Mouse (Mus musculus): ENCODE data around the gene Angptl6.

Gene Angptl6

GRCm38 (mm10) chr9:20886563-20886962 lies 7.0 kb upstream of the Angptl6 start:
- no peak for DNase-seq (ENCODE audit: low spot score)

- DNase-seq (ENCODE audit: low spot score): no peak
These were observed 839 bp downstream of the Angptl6 start for GRCm38 (mm10) chr9:20878710-20879065.

GRCm38 (mm10) chr9:20878041-20878709 lies 1.4 kb downstream of the Angptl6 start:
- DNase-seq (ENCODE audit: low spot score): peak; percentile 95

GRCm38 (mm10) chr9:20877118-20878040 lies 2.1 kb downstream of the Angptl6 start:
- no peak for DNase-seq (ENCODE audit: low spot score)

GRCm38 (mm10) chr9:20876318-20877117 lies 3.0 kb downstream of the Angptl6 start:
- DNase-seq (ENCODE audit: low spot score): no peak

- no peak for DNase-seq (ENCODE audit: low spot score)
These were observed 4.3 kb downstream of the Angptl6 start for GRCm38 (mm10) chr9:20875021-20875790.

GRCm38 (mm10) chr9:20873521-20873920 lies 6.0 kb downstream of the Angptl6 start:
- no peak for DNase-seq (ENCODE audit: low spot score)

- no peak for DNase-seq (ENCODE audit: low spot score)
These were observed 6.5 kb downstream of the Angptl6 start for GRCm38 (mm10) chr9:20872991-20873390.

GRCm38 (mm10) chr9:20870211-20871173 lies 9.0 kb downstream of the Angptl6 start:
- DNase-seq (ENCODE audit: low spot score): no peak

GRCm38 (mm10) chr9:20869246-20869645 lies 10.3 kb downstream of the Angptl6 start:
- DNase-seq (ENCODE audit: low spot score): no peak

- DNase-seq (ENCODE audit: low spot score): no peak
These were observed 11.0 kb downstream of the Angptl6 start, which contains the start of gene A230050P20Rik for GRCm38 (mm10) chr9:20868448-20869001. Gene A230050P20Rik (plus strand): TSS chr9:20868642.

GRCm38 (mm10) chr9:20866879-20867278 lies 12.6 kb downstream of the Angptl6 start:
- no peak for DNase-seq (ENCODE audit: low spot score)

- DNase-seq (ENCODE audit: low spot score): no peak
These were observed 17.3 kb downstream of the Angptl6 start for GRCm38 (mm10) chr9:20862225-20862624.

GRCm38 (mm10) chr9:20861821-20862220 lies 17.7 kb downstream of the Angptl6 start:
- no peak for DNase-seq (ENCODE audit: low spot score)

- no peak for DNase-seq (ENCODE audit: low spot score)
These were observed 19.6 kb downstream of the Angptl6 start for GRCm38 (mm10) chr9:20859926-20860325.

GRCm38 (mm10) chr9:20857131-20857530 lies 22.4 kb downstream of the Angptl6 start:
- no peak for DNase-seq (ENCODE audit: low spot score)

- DNase-seq (ENCODE audit: low spot score): no peak
These were observed 29.3 kb downstream of the Angptl6 start for GRCm38 (mm10) chr9:20850179-20850578.

GRCm38 (mm10) chr9:20842670-20843069 lies 36.9 kb downstream of the Angptl6 start:
- no peak for DNase-seq (ENCODE audit: low spot score)

- DNase-seq (ENCODE audit: low spot score): no peak
These were observed 37.3 kb downstream of the Angptl6 start for GRCm38 (mm10) chr9:20842211-20842610.

- no peak for DNase-seq (ENCODE audit: low spot score)
These were observed 40.6 kb downstream of the Angptl6 start for GRCm38 (mm10) chr9:20838931-20839330.
